Mouse (Mus musculus): ENCODE results near the gene Bola1. TPM values are rescaled to one million over a fixed set of nuclear protein-coding genes. Genes with fewer than 3 reads are reported as not detected.

Gene Bola1
- polyA plus RNA-seq, 1 experiment = 88.0 TPM

DNA sequence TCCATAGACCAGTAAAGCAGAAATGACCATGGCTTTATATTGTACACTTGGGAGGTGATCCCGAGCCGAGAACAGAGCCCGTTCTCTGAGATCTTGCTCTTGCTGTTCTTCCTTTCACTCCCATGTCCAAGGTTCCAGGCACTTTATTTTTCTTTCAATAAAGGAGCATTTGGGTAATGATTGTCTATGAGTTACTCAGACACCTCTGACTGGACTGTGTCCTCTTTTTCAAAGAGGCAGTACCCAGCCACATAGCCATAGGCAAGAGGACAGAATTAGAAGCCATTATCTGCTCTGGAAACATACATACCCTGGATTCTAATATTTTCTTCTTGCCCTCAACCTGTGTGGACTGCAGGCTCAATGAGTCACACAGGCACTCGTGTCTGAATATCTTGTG lies 59.7 kb downstream of the Bola1 start:
- TF ChIP-seq MYOD1 (IDR thresholded peaks at IDR 0.05; ENCODE audit: control insufficient read depth in 1 of 3, insufficient read length in 2 of 3, low read depth in 2 of 3) = no peak
- no peak for TF ChIP-seq MAX (IDR thresholded peaks at IDR 0.05; ENCODE audit: low read depth)
- no peak for TF ChIP-seq REST (IDR thresholded peaks at IDR 0.05; ENCODE audit: insufficient read depth, insufficient read length)
- no peak for TF ChIP-seq TCF3 (IDR thresholded peaks at IDR 0.05; ENCODE audit: insufficient read length, low read depth)
- no peak for TF ChIP-seq USF1 (IDR thresholded peaks at IDR 0.05; ENCODE audit: low read depth)
- TF ChIP-seq CEBPB (IDR thresholded peaks at IDR 0.05; ENCODE audit: insufficient read depth, poor library complexity, severe bottlenecking) = no peak
- no peak for TF ChIP-seq TCF12 (IDR thresholded peaks at IDR 0.05; ENCODE audit: insufficient read depth, poor library complexity, severe bottlenecking)
- no peak for TF ChIP-seq E2F4 (IDR thresholded peaks at IDR 0.05; ENCODE audit: insufficient read depth)
- no peak for TF ChIP-seq MYOG (IDR thresholded peaks at IDR 0.05; ENCODE audit: control insufficient read depth in 1 of 3, insufficient read depth in 1 of 3, insufficient read length in 2 of 3, low read depth in 2 of 3)
- TF ChIP-seq POLR2A (IDR thresholded peaks at IDR 0.05; ENCODE audit: insufficient read length, low read depth) = no peak
- H3K36me3 ChIP-seq (ENCODE audit: control insufficient read depth, insufficient read depth) = peaks cover 11% of the 10 kb centered on the region
- no peaks in the 10 kb centered on the region for H3K79me2 ChIP-seq (ENCODE audit: control insufficient read depth, insufficient read depth)
- peak overlapping the region; percentile 97 for H3K4me2 ChIP-seq (ENCODE audit: low read depth)
- H3K4me3 ChIP-seq = peak overlapping the region; percentile 31
- no peak overlapping the region for H3ac ChIP-seq (ENCODE audit: control insufficient read depth, insufficient read length)
- no peaks in the 10 kb centered on the region for H3K27me3 ChIP-seq (ENCODE audit: control insufficient read depth, insufficient read depth, insufficient read length)

DNA sequence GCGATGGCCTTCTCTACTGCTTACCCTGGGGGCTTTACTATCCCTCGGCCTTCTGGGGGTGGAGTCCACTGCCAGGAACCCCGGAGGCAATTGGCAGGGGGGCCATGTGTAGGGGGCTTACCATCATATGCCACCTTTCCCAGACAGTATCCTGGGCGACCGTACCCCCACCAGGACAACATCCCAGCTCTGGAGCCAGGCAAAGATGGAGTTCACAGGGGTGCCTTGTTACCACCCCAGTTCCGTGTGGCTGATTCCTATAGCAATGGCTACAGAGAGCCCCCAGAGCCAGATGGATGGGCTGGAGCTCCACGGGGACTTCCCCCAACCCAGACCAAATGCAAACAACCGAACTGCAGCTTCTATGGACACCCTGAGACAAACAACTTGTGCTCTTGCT lies 64.0 kb downstream of the Bola1 start:
- Histone ChIP-seq H3K36me3 (ENCODE audit: control insufficient read depth, insufficient read depth) (peaks cover 47% of the 10 kb centered on the region), H3K4me3 (no peak overlapping the region), H3K4me2 (ENCODE audit: low read depth) (no peak overlapping the region), H3K79me2 (ENCODE audit: control insufficient read depth, insufficient read depth) (no peaks in the 10 kb centered on the region), H3K27me3 (ENCODE audit: control insufficient read depth, insufficient read depth, insufficient read length) (no peaks in the 10 kb centered on the region), H3ac (ENCODE audit: control insufficient read depth, insufficient read length) (no peak overlapping the region)
- no peak for TF ChIP-seq SRF (IDR thresholded peaks at IDR 0.05; ENCODE audit: control insufficient read depth, insufficient read length, low read depth)
- TF ChIP-seq POLR2A (IDR thresholded peaks at IDR 0.05; ENCODE audit: insufficient read length, low read depth) = no peak
- TF ChIP-seq E2F4 (IDR thresholded peaks at IDR 0.05; ENCODE audit: insufficient read depth) = no peak
- TF ChIP-seq POLR2AphosphoS2 (IDR thresholded peaks at IDR 0.05; ENCODE audit: insufficient read length, low read depth) = no peak
- no peak for TF ChIP-seq USF1 (IDR thresholded peaks at IDR 0.05; ENCODE audit: low read depth)
- TF ChIP-seq MYOD1 (IDR thresholded peaks at IDR 0.05; ENCODE audit: control insufficient read depth in 1 of 3, insufficient read length in 2 of 3, low read depth in 2 of 3) = no peak
- no peak for TF ChIP-seq MYOG (IDR thresholded peaks at IDR 0.05; ENCODE audit: control insufficient read depth in 1 of 3, insufficient read depth in 1 of 3, insufficient read length in 2 of 3, low read depth in 2 of 3)
- TF ChIP-seq MAX (IDR thresholded peaks at IDR 0.05; ENCODE audit: low read depth) = no peak
- no peak for TF ChIP-seq CEBPB (IDR thresholded peaks at IDR 0.05; ENCODE audit: insufficient read depth, poor library complexity, severe bottlenecking)
- TF ChIP-seq TCF3 (IDR thresholded peaks at IDR 0.05; ENCODE audit: insufficient read length, low read depth) = no peak
- TF ChIP-seq REST (IDR thresholded peaks at IDR 0.05; ENCODE audit: insufficient read depth, insufficient read length) = no peak
- no peak for TF ChIP-seq TCF12 (IDR thresholded peaks at IDR 0.05; ENCODE audit: insufficient read depth, poor library complexity, severe bottlenecking)

DNA sequence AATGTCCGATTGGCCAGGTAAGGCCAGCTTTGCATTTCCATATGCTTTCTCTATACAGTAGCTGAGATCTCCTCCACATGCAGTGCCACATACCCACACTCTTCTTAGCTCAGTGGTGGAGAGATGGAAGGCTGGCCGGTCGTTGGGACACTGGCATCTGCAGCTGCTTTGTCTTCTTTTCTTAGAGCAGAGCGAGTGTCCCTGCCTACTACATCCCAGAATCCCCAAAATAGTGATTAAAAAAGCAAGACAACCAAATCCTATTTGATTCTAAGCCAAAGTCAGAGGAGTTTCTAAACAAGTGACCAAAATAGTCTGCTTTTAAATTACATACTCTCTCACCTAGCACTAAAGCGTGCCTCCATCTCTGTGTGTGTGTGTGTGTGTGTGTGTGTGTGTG lies 66.9 kb downstream of the Bola1 start:
- Histone ChIP-seq H3K4me2 (ENCODE audit: low read depth) (no peak overlapping the region), H3K79me2 (ENCODE audit: control insufficient read depth, insufficient read depth) (no peaks in the 10 kb centered on the region)
- no peak for TF ChIP-seq E2F4 (IDR thresholded peaks at IDR 0.05; ENCODE audit: insufficient read depth)
- no peak for TF ChIP-seq TCF12 (IDR thresholded peaks at IDR 0.05; ENCODE audit: insufficient read depth, poor library complexity, severe bottlenecking)

DNA sequence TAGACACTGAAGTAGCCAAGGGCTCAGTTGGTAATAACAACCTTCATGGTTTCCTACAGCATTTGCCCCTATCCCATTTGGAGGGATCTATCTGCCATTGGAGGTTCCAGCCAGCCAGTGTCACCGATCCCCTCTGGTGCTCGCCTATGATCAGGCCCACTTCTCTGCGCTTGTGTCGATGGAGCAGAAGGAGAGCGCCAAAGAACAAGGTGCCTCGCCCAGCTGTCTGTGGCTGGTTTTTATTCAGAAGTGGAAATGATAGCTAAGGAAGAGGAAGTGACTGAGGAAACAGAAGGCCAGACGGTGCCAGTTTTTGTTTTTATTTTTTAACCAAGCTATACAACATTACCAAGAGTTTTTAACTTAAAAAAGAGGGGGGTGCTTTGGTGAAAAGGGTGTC lies 67.7 kb downstream of the Bola1 start:
- Histone ChIP-seq H3K4me3 (no peak overlapping the region), H3K36me3 (ENCODE audit: control insufficient read depth, insufficient read depth) (peaks cover 63% of the 10 kb centered on the region), H3K4me2 (ENCODE audit: low read depth) (no peak overlapping the region), H3K27me3 (ENCODE audit: control insufficient read depth, insufficient read depth, insufficient read length) (no peaks in the 10 kb centered on the region), H3ac (ENCODE audit: control insufficient read depth, insufficient read length) (no peak overlapping the region), H3K79me2 (ENCODE audit: control insufficient read depth, insufficient read depth) (no peaks in the 10 kb centered on the region)
- TF ChIP-seq SRF (IDR thresholded peaks at IDR 0.05; ENCODE audit: control insufficient read depth, insufficient read length, low read depth) = no peak
- TF ChIP-seq USF1 (IDR thresholded peaks at IDR 0.05; ENCODE audit: low read depth) = no peak
- no peak for TF ChIP-seq TCF3 (IDR thresholded peaks at IDR 0.05; ENCODE audit: insufficient read length, low read depth)
- no peak for TF ChIP-seq E2F4 (IDR thresholded peaks at IDR 0.05; ENCODE audit: insufficient read depth)
- TF ChIP-seq POLR2AphosphoS2 (IDR thresholded peaks at IDR 0.05; ENCODE audit: insufficient read length, low read depth) = no peak
- TF ChIP-seq POLR2A (IDR thresholded peaks at IDR 0.05; ENCODE audit: insufficient read length, low read depth) = no peak
- no peak for TF ChIP-seq MYOD1 (IDR thresholded peaks at IDR 0.05; ENCODE audit: control insufficient read depth in 1 of 3, insufficient read length in 2 of 3, low read depth in 2 of 3)
- TF ChIP-seq MYOG (IDR thresholded peaks at IDR 0.05; ENCODE audit: control insufficient read depth in 1 of 3, insufficient read depth in 1 of 3, insufficient read length in 2 of 3, low read depth in 2 of 3) = no peak
- no peak for TF ChIP-seq REST (IDR thresholded peaks at IDR 0.05; ENCODE audit: insufficient read depth, insufficient read length)
- no peak for TF ChIP-seq MAX (IDR thresholded peaks at IDR 0.05; ENCODE audit: low read depth)
- no peak for TF ChIP-seq TCF12 (IDR thresholded peaks at IDR 0.05; ENCODE audit: insufficient read depth, poor library complexity, severe bottlenecking)
- TF ChIP-seq CEBPB (IDR thresholded peaks at IDR 0.05; ENCODE audit: insufficient read depth, poor library complexity, severe bottlenecking) = no peak

More for the DNA sequence above, 66.9 kb downstream of the Bola1 start:
- H3K36me3 ChIP-seq (ENCODE audit: control insufficient read depth, insufficient read depth) = peaks cover 61% of the 10 kb centered on the region
- H3K27me3 ChIP-seq (ENCODE audit: control insufficient read depth, insufficient read depth, insufficient read length) = no peaks in the 10 kb centered on the region
- no peak overlapping the region for H3K4me3 ChIP-seq
- no peak overlapping the region for H3ac ChIP-seq (ENCODE audit: control insufficient read depth, insufficient read length)

DNA sequence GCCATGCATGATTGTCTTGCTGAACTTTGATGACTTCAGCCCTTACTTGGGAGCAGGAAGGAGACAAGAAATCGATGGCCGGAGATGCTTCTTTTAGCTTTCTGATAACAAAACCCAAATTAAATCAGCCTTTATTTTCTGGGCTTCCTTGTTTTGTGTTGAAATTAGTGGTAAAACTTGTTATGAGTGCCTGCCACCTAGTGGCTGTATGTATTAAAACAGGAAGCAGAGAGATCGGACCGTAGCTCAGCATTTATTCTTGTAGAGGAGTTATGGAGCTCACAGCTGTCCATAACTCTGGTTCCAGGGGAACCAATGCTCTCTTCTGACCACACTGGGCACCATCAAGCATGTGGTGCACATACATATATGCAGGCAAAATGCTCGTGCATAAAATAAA lies 71.6 kb downstream of the Bola1 start:
- peaks cover 71% of the 10 kb centered on the region for H3K36me3 ChIP-seq (ENCODE audit: control insufficient read depth, insufficient read depth)
- H3K79me2 ChIP-seq (ENCODE audit: control insufficient read depth, insufficient read depth) = no peaks in the 10 kb centered on the region
- no peaks in the 10 kb centered on the region for H3K27me3 ChIP-seq (ENCODE audit: control insufficient read depth, insufficient read depth, insufficient read length)
- H3K4me3 ChIP-seq = no peak overlapping the region
- TF ChIP-seq MAX (IDR thresholded peaks at IDR 0.05; ENCODE audit: low read depth) (no peak), USF1 (IDR thresholded peaks at IDR 0.05; ENCODE audit: low read depth) (no peak), MYOD1 (IDR thresholded peaks at IDR 0.05; ENCODE audit: control insufficient read depth in 1 of 3, insufficient read length in 2 of 3, low read depth in 2 of 3) (no peak)
- no peak overlapping the region for H3K4me2 ChIP-seq (ENCODE audit: low read depth)
- H3ac ChIP-seq (ENCODE audit: control insufficient read depth, insufficient read length) = no peak overlapping the region

Other genes starting within 250 kb of the Bola1 start
- 107 TPM for gene Plekho1, start 223.7 kb downstream of the Bola1 start, polyA plus RNA-seq (2012; fragmentation: generic; extraction: Trizol)
- gene Vps45, start 161.2 kb downstream of the Bola1 start, polyA plus RNA-seq (2012; fragmentation: generic; extraction: Trizol) = 22.0 TPM
- gene Otud7b, start 115.2 kb downstream of the Bola1 start, polyA plus RNA-seq (2012; fragmentation: generic; extraction: Trizol) = 16.4 TPM
- gene Mtmr11, start 57.7 kb downstream of the Bola1 start, polyA plus RNA-seq (2012; fragmentation: generic; extraction: Trizol) = 4.6 TPM
- gene Sf3b4, start 47.4 kb downstream of the Bola1 start, polyA plus RNA-seq (2012; fragmentation: generic; extraction: Trizol) = 77.5 TPM
- gene Sv2a, start 38.6 kb downstream of the Bola1 start, polyA plus RNA-seq (2012; fragmentation: generic; extraction: Trizol) = 0.28 TPM
- gene Hist2h2ab, start 156 bp upstream of the Bola1 start, polyA plus RNA-seq (2012; fragmentation: generic; extraction: Trizol) = not detected
- 1.3 TPM for gene Hist2h2ac, start 1.2 kb upstream of the Bola1 start, polyA plus RNA-seq (2012; fragmentation: generic; extraction: Trizol)
- 2.2 TPM for gene Hist2h2be, start 1.4 kb upstream of the Bola1 start, polyA plus RNA-seq (2012; fragmentation: generic; extraction: Trizol)
- gene Hist2h3c2, start 19.4 kb upstream of the Bola1 start, polyA plus RNA-seq (2012; fragmentation: generic; extraction: Trizol) = 22.7 TPM
- gene Hist2h2aa2, start 20.6 kb upstream of the Bola1 start, polyA plus RNA-seq (2012; fragmentation: generic; extraction: Trizol) = 103 TPM
- not detected for gene Hist2h2aa1, start 25.8 kb upstream of the Bola1 start, polyA plus RNA-seq (2012; fragmentation: generic; extraction: Trizol)
- gene Hist2h3c1, start 27.0 kb upstream of the Bola1 start, polyA plus RNA-seq (2012; fragmentation: generic; extraction: Trizol) = not detected
- 1.1 TPM for gene Hist2h4, start 43.6 kb upstream of the Bola1 start, polyA plus RNA-seq (2012; fragmentation: generic; extraction: Trizol)
- 1.1 TPM for gene Hist2h3b, start 48.9 kb upstream of the Bola1 start, polyA plus RNA-seq (2012; fragmentation: generic; extraction: Trizol)
- 3.7 TPM for gene Hist2h2bb, start 50.0 kb upstream of the Bola1 start, polyA plus RNA-seq (2012; fragmentation: generic; extraction: Trizol)
- 0.05 TPM for gene Fcgr1, start 74.3 kb upstream of the Bola1 start, polyA plus RNA-seq (2012; fragmentation: generic; extraction: Trizol)
- gene BC107364, start 232.6 kb upstream of the Bola1 start, polyA plus RNA-seq (2012; fragmentation: generic; extraction: Trizol) = not detected